Comparison of ENCODE assay signal across 8 mouse cellular contexts in the genomic region with DNA sequence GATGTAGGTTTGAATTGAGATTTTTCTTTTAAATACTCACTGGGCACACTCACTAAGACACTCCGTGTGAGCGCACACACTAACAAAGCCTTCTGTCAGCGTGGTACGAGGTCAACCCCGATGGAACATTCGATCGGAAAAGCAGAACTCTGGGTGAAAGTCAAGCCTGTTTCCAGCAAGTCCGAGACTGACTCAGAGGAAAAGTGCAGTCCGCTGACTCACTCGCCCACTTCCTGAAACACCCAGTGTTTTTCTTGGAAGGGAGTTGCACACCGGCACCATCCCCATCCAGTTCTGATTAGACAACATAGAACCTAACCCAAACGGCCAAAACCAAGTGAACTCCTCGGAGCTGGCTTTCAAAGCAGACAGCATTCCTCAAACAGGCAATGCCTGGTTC.
DNase-seq lines count a peak whose midpoint lies in the region.

No protein-coding gene starts in this region.

- H3K27me3 ChIP-seq in heart, embryonic 10.5 days (ENCODE audit: insufficient read depth, poor library complexity, severe bottlenecking) = no peaks in the 10 kb centered on the region

- DNase-seq in heart, adult 11 months = peak; percentile 99
- DNase-seq in heart, embryonic 10.5 days (ENCODE audit: low spot score) = no peak
- peak; percentile 65 for DNase-seq in c-Kit-positive CD71-negative TER-119-negative erythroid progenitor cells, embryonic 14.5 days (ENCODE audit: low read depth)
- DNase-seq in heart, postnatal 10 days = peak; percentile 76 to 80
- DNase-seq in lung, adult 18-20 months = peak; percentile 84
- DNase-seq in testis, postnatal 10 days (ENCODE audit: low spot score) = peak; percentile 45
- DNase-seq in embryo, embryonic 10 days (ENCODE audit: low spot score) = no peak
- no peak for DNase-seq in thymus, postnatal 10 days (ENCODE audit: low spot score in 2 of 2)

- H3K4me1 ChIP-seq in heart, embryonic 10.5 days = peaks cover 31% of the 10 kb centered on the region

- intact Hi-C loops in heart, postnatal 10 days (cut with DNase I) = loop anchor here (2.0 to 5.0 kb wide), 2 partner anchors 88 to 104 kb away; no protein-coding TSS in a partner anchor

- H3K27ac ChIP-seq in heart, embryonic 10.5 days = no peak overlapping the region

- no peak overlapping the region for H3K4me3 ChIP-seq in heart, embryonic 10.5 days

- WGBS in heart, embryonic 10.5 days = 69% methylated on average over 13 of the region's 13 CpGs

- H3K9me3 ChIP-seq in heart, embryonic 10.5 days = no peaks in the 10 kb centered on the region

- H3K36me3 ChIP-seq in heart, embryonic 10.5 days = no peaks in the 10 kb centered on the region

Comparison
In these comparisons a context has a peak if more than half of its experiments do, and no peak if none do; other contexts are left out.
1. DNase-seq: peak in heart, adult 11 months (single experiment), c-Kit-positive CD71-negative TER-119-negative erythroid progenitor cells, embryonic 14.5 days (single experiment), heart, postnatal 10 days (2 of 2), lung, adult 18-20 months (2 of 2) and testis, postnatal 10 days (single experiment); none in heart, embryonic 10.5 days (single experiment), embryo, embryonic 10 days (single experiment) and thymus, postnatal 10 days (0 of 2).